Mouse (Mus musculus): Measurements from ENCODE around the gene Rack1. TPM values are rescaled to one million over a fixed set of nuclear protein-coding genes. Genes with fewer than 3 reads are reported as not detected.
"Not testable (repeated sequence)": the region's sequence is repeated elsewhere in the genome, so short reads cannot be mapped to it uniquely, and the experiment has no call there.

Gene Rack1
- polyA plus RNA-seq, 1 experiment from 2014 or later, result 432 TPM

GRCm38 (mm10) chr11:48815851-48816250 is 15.7 kb downstream of the Rack1 start:
- Histone ChIP-seq H3K4me3 (peak overlapping the region; percentile 75), H3K27ac (replicated peaks) (no peak overlapping the region), H3K9ac (peak overlapping the region; percentile 92), H3K36me3 (peaks cover 34% of the 10 kb centered on the region), H3K4me1 (replicated peaks) (peaks cover 33% of the 10 kb centered on the region), H3K27me3 (0 out of 2 replicates have a peak, but pooled peaks cover 3% of the 10 kb centered on the region), H3K4me2 (peak overlapping the region; percentile 88), H3K9me3 (no peaks in the 10 kb centered on the region)
- 79% methylated on average over 16 of the region's 16 CpGs for WGBS
- no peak for ATAC-seq (ENCODE audit: low read depth)

DNA sequence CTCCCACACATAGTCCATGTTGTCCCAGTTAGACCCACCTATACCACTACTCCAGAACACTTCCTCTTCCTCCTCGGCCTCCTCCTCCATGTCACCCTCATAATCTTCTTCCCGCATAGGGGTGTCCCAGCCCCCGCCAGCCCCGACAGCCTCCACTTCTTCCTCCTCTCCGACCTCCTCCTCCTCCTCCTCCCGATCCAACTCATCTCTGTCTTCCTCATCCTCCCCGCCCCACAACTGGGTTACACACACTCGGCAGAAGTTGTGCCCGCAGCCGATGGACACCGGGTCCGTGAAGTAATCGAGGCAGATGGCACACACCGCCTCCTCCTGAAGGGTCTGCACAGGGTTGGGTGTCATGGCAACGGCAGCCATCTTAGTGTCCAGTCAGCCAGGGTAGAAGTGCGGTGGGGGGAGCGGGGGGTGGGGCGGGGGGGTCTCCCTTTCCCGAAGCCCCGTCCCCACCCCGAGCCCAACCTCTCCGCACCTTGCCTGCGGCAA is 16.2 kb downstream of the Rack1 start:
- Histone ChIP-seq H3K4me3 (peak overlapping the region; percentile 75), H3K36me3 (peaks cover 29% of the 10 kb centered on the region), H3K4me1 (replicated peaks) (peaks cover 33% of the 10 kb centered on the region), H3K27ac (replicated peaks) (peak overlapping the region; percentile 76), H3K4me2 (peak overlapping the region; percentile 88), H3K9ac (peak overlapping the region; percentile 92), H3K9me3 (no peaks in the 10 kb centered on the region), H3K27me3 (0 out of 2 replicates have a peak, but pooled peaks cover 3% of the 10 kb centered on the region)
- ATAC-seq (ENCODE audit: low read depth), result peak; percentile 68
- WGBS, result 3% methylated on average over 23 of the region's 23 CpGs

- Histone ChIP-seq H3K4me1 (replicated peaks) (peaks cover 33% of the 10 kb centered on the region), H3K4me3 (peak within 1 kb of the TSS; percentile 75), H3K36me3 (peaks cover 22% of the 10 kb centered on the region), H3K4me2 (peak within 1 kb of the TSS; percentile 88), H3K27me3 (0 out of 2 replicates have a peak, but pooled peaks cover 3% of the 10 kb centered on the region), H3K9me3 (no peaks in the 10 kb centered on the region), H3K27ac (replicated peaks) (peak within 1 kb of the TSS; percentile 97), H3K9ac (peak within 1 kb of the TSS; percentile 92)
- peak; percentile 98 for ATAC-seq (ENCODE audit: low read depth)
- under 1% methylated on average over 76 of the region's 77 CpGs for whole genome bisulfite sequencing
These were observed 16.9 kb downstream of the Rack1 start, which contains the start of gene Trim41 for GRCm38 (mm10) chr11:48816800-48817665. Gene Trim41, minus strand, starts transcription at chr11:48817353.

DNA sequence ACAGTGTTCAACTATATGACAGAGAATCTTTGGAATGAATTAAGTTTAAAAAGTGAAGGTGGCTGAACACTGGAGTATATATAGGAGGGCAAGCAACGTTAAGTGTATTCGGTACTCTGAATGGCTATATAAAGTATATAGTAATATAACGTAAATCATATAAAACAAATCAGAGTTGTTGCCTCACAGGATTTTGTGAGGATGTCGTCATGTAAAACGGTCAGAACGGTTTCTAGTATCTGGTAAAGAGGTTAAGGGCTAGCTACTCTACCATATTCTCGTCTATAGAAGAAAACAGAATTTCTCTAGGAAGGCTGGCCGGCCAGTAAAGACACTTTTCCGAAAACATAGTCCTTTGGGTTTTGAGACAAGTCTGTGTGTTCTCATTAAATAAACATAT is 17.7 kb downstream of the Rack1 start:
- WGBS, result 7% methylated on average over 9 of the region's 9 CpGs
- H3K9me3 ChIP-seq, result no peaks in the 10 kb centered on the region
- H3K4me3 ChIP-seq, result peak overlapping the region; percentile 75
- H3K4me2 ChIP-seq, result peak overlapping the region; percentile 88
- peaks cover 7% of the 10 kb centered on the region for H3K27me3 ChIP-seq
- peaks cover 16% of the 10 kb centered on the region for H3K36me3 ChIP-seq
- peak overlapping the region; percentile 97 for H3K27ac ChIP-seq (replicated peaks)
- peak overlapping the region; percentile 92 for H3K9ac ChIP-seq
- no peak for ATAC-seq (ENCODE audit: low read depth)
- H3K4me1 ChIP-seq (replicated peaks), result peaks cover 33% of the 10 kb centered on the region

DNA sequence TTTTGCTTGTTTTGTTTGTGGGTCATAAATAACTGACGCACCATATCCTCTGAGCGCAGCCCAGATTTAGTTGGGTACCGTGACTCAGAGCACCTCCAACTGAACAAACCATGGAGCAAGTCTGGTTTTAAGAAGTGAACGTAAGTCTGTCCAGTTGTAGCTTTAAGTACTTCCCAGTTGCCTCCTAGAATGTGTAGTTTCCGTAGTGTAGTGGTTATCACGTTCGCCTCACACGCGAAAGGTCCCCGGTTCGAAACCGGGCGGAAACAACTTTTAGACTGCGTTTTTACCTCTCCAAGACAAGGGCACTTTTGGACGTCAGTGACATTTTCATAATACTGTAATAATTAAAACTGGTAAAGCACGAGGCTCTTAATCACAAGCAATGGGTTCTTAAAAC is 18.2 kb downstream of the Rack1 start:
- peak overlapping the region; percentile 97; the same call in 1 of the 2 replicates for H3K27ac ChIP-seq (replicated peaks)

DNA sequence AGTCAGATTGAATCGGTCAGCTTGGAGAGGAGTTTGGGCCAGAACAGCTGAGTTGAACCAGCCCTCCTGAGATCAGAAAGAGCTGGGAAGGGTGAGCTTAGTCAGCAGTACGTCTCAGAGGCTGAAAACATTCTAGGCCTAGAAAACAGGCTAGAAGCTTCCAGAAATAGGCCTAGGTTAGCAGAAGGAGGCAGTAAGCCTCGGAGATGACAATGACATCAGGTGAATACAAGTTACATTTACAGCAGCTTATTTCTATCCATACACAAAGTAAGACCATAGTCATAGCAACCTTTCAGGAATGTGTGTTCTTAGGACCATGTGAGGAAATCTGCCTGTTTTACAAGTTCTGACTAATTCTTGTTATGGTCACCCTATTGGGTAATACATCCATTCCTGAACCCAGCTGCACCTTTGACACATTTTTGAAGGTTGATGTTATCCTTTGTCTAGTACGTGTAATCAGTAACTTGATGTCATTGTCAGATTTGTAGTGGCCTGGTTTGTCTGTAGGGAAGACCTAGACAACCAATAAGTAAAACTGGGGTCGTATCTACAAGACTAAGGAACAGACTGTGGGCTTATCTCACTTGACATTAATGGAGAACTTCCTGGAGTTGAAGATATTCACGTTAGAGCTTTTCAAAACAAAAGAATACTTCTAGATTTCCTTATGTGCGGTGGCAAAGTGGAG is 19.6 kb downstream of the Rack1 start:
- peaks cover 21% of the 10 kb centered on the region for H3K27me3 ChIP-seq
- no peak overlapping the region for H3K4me2 ChIP-seq
- no peak overlapping the region for H3K27ac ChIP-seq (replicated peaks)
- peaks cover 30% of the 10 kb centered on the region for H3K4me1 ChIP-seq (replicated peaks)
- H3K9ac ChIP-seq, result no peak overlapping the region
- WGBS, result 83% methylated on average over 7 of the region's 7 CpGs
- ATAC-seq (ENCODE audit: low read depth), result no peak
- H3K9me3 ChIP-seq, result no peaks in the 10 kb centered on the region
- no peak overlapping the region for H3K4me3 ChIP-seq
- 0 out of 2 replicates have a peak, but pooled peaks cover under 1% of the 10 kb centered on the region for H3K36me3 ChIP-seq

More for the DNA sequence above, 18.2 kb downstream of the Rack1 start:
- Histone ChIP-seq H3K4me3 (peak overlapping the region; percentile 75), H3K9me3 (no peaks in the 10 kb centered on the region), H3K27me3 (peaks cover 9% of the 10 kb centered on the region), H3K4me1 (replicated peaks) (peaks cover 31% of the 10 kb centered on the region), H3K4me2 (peak overlapping the region; percentile 88), H3K36me3 (peaks cover 10% of the 10 kb centered on the region), H3K9ac (peak overlapping the region; percentile 92)
- no peak for ATAC-seq (ENCODE audit: low read depth)
- under 1% methylated on average over 16 of the region's 16 CpGs for WGBS

- no peak overlapping the region for H3K4me2 ChIP-seq
- H3K27ac ChIP-seq (replicated peaks), result no peak overlapping the region
- H3K9ac ChIP-seq, result no peak overlapping the region
- no peaks in the 10 kb centered on the region for H3K9me3 ChIP-seq
- H3K4me1 ChIP-seq (replicated peaks), result peaks cover 25% of the 10 kb centered on the region
- no peak for ATAC-seq (ENCODE audit: low read depth)
- no peak overlapping the region for H3K4me3 ChIP-seq
- H3K36me3 ChIP-seq, result no peaks in the 10 kb centered on the region
- H3K27me3 ChIP-seq, result peaks cover 25% of the 10 kb centered on the region
These were observed 20.2 kb downstream of the Rack1 start for GRCm38 (mm10) chr11:48820308-48820674.

DNA sequence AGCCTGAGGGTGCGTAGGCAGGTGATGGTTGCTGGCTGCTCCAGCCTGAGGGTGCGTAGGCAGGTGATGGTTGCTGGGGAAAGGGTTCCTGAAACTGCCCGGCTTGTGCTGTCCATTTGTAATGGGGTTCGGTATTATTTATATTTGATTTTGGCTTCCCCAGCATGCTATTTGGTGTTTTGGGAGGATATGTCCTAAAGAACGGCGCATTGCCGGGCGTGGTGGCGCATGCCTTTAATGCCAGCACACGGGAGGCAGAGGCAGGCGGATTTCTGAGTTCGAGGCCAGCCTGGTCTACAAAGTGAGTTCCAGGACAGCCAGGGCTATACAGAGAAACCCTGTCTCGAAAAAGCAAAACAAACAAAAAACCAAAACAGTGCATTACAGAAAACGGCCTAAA is 21.2 kb downstream of the Rack1 start:
- H3K4me2 ChIP-seq; H3K9me3 ChIP-seq; ATAC-seq (ENCODE audit: low read depth); H3K27ac ChIP-seq (replicated peaks); H3K36me3 ChIP-seq; H3K4me3 ChIP-seq; H3K9ac ChIP-seq: not testable (repeated sequence)
- WGBS, result 82% methylated on average over 14 of the region's 14 CpGs
- Histone ChIP-seq H3K4me1 (replicated peaks) (peaks cover 15% of the 10 kb centered on the region), H3K27me3 (peaks cover 25% of the 10 kb centered on the region)

DNA sequence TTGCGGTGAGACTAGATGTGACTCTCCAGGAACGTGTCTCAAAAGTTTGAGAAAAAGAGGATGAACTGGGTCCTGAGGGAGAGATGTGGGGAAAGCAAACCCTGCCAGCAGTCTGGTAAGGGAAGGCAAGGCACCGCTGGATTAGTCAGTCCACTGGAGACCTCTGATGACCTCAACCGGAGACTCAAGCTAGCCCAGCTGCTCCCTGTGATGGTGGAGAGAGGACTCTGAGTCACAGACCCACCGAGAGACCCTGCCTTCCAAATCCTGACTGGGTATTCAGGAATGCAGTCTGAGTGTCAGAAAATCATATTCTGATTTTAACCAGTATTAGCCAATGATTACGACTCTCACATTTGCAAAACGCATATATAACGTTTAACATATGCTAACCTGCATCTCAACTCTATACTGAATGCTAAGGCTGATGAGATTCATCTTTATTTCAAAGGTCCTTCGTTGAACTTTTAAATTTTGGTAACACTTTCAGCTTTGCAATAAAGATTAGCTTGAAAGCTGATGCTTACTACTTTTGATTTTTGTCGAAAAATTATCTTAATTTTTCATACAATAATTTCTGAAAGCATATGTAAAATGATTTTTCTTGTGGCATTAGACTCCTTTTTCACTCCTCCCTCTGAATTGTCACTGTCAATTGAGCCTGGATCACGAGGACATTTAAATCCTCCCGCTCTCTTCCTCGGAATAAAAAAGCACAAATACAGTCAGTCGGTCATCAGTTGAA is 22.8 kb downstream of the Rack1 start:
- H3K9me3 ChIP-seq, result no peaks in the 10 kb centered on the region
- H3K36me3 ChIP-seq, result no peaks in the 10 kb centered on the region
- H3K4me1 ChIP-seq (replicated peaks), result peaks cover 23% of the 10 kb centered on the region
- WGBS, result 37% methylated on average over 14 of the region's 14 CpGs
- H3K27ac ChIP-seq (replicated peaks), result no peak overlapping the region
- no peak for ATAC-seq (ENCODE audit: low read depth)
- peaks cover 25% of the 10 kb centered on the region for H3K27me3 ChIP-seq
- H3K9ac ChIP-seq, result no peak overlapping the region
- peak overlapping the region; percentile 59 for H3K4me2 ChIP-seq
- H3K4me3 ChIP-seq, result peak overlapping the region; percentile 33

DNA sequence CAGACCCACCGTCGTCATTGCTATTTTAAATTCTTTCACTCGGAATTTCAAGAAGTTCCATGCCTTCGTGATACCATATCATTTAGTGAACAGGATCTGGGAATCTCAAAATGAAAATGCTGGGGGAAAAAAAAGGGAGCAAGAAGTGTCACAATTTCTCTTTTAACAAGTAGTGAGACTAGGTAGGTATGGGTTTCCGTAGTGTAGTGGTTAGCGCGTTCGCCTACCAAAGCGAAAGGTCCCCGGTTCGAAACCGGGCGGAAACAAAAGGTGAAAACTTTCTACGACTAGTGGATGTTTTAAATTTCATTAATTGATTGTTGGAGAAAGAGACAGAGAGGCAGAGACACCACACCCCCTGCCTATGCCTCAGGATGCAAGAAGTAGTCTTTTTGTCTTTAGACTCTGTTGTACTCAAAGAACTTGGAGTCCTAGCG is 23.4 kb downstream of the Rack1 start:
- no peak for ATAC-seq (ENCODE audit: low read depth)
- H3K4me2 ChIP-seq, result peak overlapping the region; percentile 59
- H3K4me3 ChIP-seq, result peak overlapping the region; percentile 33
- H3K27ac ChIP-seq (replicated peaks), result no peak overlapping the region
- peaks cover 23% of the 10 kb centered on the region for H3K4me1 ChIP-seq (replicated peaks)
- H3K9ac ChIP-seq, result peak overlapping the region; percentile 32; the same call in 1 of the 2 replicates
- H3K9me3 ChIP-seq, result no peaks in the 10 kb centered on the region
- H3K36me3 ChIP-seq, result no peaks in the 10 kb centered on the region
- peaks cover 25% of the 10 kb centered on the region for H3K27me3 ChIP-seq
- WGBS, result under 1% methylated on average over 15 of the region's 15 CpGs

DNA sequence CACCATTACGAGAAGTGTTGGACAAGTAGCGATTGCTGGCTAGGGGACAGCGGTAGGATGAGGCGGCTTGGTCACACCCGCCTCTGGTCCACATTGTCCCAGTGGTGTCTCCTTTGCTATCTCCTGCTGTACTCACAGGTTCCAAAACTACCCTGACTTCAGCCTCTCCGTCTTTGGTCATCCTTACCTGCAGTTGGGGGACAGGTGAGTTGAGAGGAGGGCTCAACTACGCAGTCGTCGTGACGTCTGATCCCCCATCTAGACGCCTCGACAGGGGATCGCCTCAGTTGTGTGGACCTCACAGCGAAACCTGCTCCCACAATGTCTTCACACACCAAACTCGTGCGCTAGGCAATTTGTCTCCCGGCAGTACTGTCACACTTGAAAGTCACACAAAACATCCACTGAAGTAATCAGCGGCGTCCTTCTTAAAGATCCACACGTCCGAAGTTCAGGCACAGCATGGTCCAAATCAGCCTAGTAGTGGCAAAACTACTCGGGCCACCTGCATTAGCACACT is 24.2 kb downstream of the Rack1 start:
- H3K36me3 ChIP-seq, result no peaks in the 10 kb centered on the region
- peak overlapping the region; percentile 59 for H3K4me2 ChIP-seq
- no peak overlapping the region for H3K9ac ChIP-seq
- H3K27ac ChIP-seq (replicated peaks), result no peak overlapping the region
- ATAC-seq (ENCODE audit: low read depth), result no peak; the same call in 1 of the 2 replicates
- WGBS, result 3% methylated on average over 22 of the region's 22 CpGs
- peaks cover 25% of the 10 kb centered on the region for H3K27me3 ChIP-seq
- H3K9me3 ChIP-seq, result no peaks in the 10 kb centered on the region
- H3K4me3 ChIP-seq, result peak overlapping the region; percentile 33
- peaks cover 23% of the 10 kb centered on the region for H3K4me1 ChIP-seq (replicated peaks)
